Mouse (Mus musculus): ENCODE data around the gene St8sia1. TPM values are rescaled to one million over a fixed set of nuclear protein-coding genes. Genes with fewer than 3 reads are reported as not detected.

St8sia1 gene
- polyA plus RNA-seq, 1 experiment from 2014 or later: 1.1 TPM

DNA sequence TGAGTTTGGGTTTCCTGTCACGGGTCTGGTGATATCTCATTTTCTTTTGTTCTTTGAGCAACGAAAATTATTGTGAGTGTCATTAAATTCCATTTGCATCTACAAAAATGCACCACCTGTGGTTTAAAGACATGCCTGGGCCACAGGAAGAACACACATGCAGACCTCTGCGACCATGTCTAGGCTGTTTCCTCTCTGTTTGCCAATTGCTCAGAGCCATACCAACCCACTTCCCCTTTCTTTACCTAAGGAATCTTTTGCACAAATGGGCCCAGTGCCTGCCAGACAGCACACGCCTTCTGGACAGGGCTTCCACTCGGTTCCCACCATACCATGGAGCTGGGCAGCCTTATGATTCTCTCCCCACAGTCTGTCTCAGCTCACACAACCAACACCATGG, 48.8 kb downstream of the St8sia1 start:
- Histone ChIP-seq H3K36me3 (ENCODE audit: control insufficient read depth, insufficient read depth, low read length) (no peaks in the 10 kb centered on the region), H3K9me3 (ENCODE audit: control insufficient read depth, low read length) (no peaks in the 10 kb centered on the region), H3K4me3 (ENCODE audit: control insufficient read depth in 1 of 2, insufficient read depth in 1 of 2, low read depth in 1 of 2, low read length in 2 of 2) (no peak overlapping the region), H3K27ac (replicated peaks in 1 of 2; ENCODE audit: control insufficient read depth in 1 of 2, insufficient read depth in 1 of 2, low read depth in 2 of 2, low read length in 2 of 2) (no peak overlapping the region), H3K27me3 (ENCODE audit: control insufficient read depth, insufficient read depth, low read length) (no peaks in the 10 kb centered on the region), H3K4me2 (ENCODE audit: low read length) (no peak overlapping the region), H3K9ac (ENCODE audit: low read length) (no peak overlapping the region), H3K4me1 (ENCODE audit: control insufficient read depth in 2 of 2, insufficient read depth in 2 of 2, low read length in 2 of 2) (no peaks in the 10 kb centered on the region)
- 66% methylated on average over 5 of the region's 5 CpGs for WGBS
- no peak for ATAC-seq (ENCODE audit: insufficient number of reproducible peaks, insufficient read depth, low FRiP score, low read depth)

DNA sequence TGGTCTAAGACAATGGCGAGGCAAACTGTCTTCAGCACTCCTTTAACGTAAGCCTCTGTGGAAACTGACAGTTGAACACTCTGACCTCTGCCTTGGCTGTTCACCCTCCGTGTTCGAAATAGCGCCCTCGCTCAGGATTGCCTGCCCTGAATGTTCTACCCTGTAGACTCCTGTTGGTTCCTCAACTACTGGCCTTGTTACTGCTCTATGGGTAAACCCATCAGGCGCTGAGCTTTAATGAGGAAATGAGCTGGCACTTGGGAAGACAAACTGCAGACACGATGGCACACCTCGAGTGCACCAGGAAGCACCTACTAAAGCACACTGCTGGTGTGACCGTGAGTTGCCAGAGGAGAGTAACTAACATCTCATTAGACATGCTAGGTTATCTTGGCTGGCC, 49.6 kb downstream of the St8sia1 start:
- Histone ChIP-seq H3K4me1 (ENCODE audit: control insufficient read depth in 2 of 2, insufficient read depth in 2 of 2, low read length in 2 of 2) (no peaks in the 10 kb centered on the region), H3K27ac (replicated peaks in 1 of 2; ENCODE audit: control insufficient read depth in 1 of 2, insufficient read depth in 1 of 2, low read depth in 2 of 2, low read length in 2 of 2) (no peak overlapping the region), H3K4me3 (ENCODE audit: control insufficient read depth in 1 of 2, insufficient read depth in 1 of 2, low read depth in 1 of 2, low read length in 2 of 2) (no peak overlapping the region), H3K4me2 (ENCODE audit: low read length) (no peak overlapping the region), H3K9me3 (ENCODE audit: control insufficient read depth, low read length) (no peaks in the 10 kb centered on the region), H3K27me3 (ENCODE audit: control insufficient read depth, insufficient read depth, low read length) (no peaks in the 10 kb centered on the region), H3K9ac (ENCODE audit: low read length) (no peak overlapping the region), H3K36me3 (ENCODE audit: control insufficient read depth, insufficient read depth, low read length) (no peaks in the 10 kb centered on the region)
- whole genome bisulfite sequencing: 83% methylated on average over 10 of the region's 10 CpGs
- no peak for ATAC-seq (ENCODE audit: insufficient number of reproducible peaks, insufficient read depth, low FRiP score, low read depth)

DNA sequence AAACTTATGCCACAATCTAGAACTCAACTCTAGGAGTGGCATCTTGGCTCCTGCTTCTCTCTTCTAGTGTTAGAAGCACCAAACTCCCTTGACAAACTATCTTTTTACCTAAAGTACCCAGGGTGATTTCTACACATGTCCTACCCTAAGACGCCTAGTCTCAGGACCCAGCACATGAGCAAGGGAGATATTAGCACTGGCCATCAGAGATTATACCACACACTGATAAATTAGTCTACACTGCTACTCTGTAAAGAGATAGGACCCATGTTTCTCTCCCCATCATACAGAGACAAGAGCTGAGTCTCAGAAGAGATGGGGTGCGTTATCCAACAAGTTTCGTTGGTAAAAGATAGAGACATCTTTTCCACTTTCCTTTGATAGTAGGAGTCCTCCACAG, 53.0 kb downstream of the St8sia1 start:
- no peak for ATAC-seq (ENCODE audit: insufficient number of reproducible peaks, insufficient read depth, low FRiP score, low read depth)
- WGBS: 78% methylated on average over 3 of the region's 3 CpGs
- no peaks in the 10 kb centered on the region for H3K4me1 ChIP-seq (ENCODE audit: control insufficient read depth in 2 of 2, insufficient read depth in 2 of 2, low read length in 2 of 2)

DNA sequence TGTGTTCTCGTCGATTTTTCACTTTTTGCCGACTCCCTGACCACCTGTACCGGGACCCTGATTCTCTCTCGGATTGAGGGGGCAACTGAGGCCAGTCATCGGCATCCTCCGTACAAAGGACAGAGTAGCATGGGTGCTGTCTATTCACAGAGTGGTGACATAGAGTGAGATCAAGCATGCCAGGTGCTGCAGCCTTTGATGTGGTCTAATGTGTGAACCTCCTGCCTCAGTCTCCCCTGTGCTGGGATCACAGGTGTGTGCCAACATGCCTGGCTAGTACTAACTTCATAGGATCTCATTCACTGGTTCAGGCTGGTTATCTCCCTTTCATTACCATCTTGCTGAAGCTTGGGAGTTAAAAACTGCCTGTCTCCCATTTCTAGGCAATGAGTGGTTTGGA, 53.5 kb downstream of the St8sia1 start:
- H3K4me3 ChIP-seq (ENCODE audit: control insufficient read depth in 1 of 2, insufficient read depth in 1 of 2, low read depth in 1 of 2, low read length in 2 of 2): no peak overlapping the region
- no peak overlapping the region for H3K4me2 ChIP-seq (ENCODE audit: low read length)
- H3K4me1 ChIP-seq (ENCODE audit: control insufficient read depth in 2 of 2, insufficient read depth in 2 of 2, low read length in 2 of 2): no peaks in the 10 kb centered on the region
- no peak overlapping the region for H3K27ac ChIP-seq (replicated peaks in 1 of 2; ENCODE audit: control insufficient read depth in 1 of 2, insufficient read depth in 1 of 2, low read depth in 2 of 2, low read length in 2 of 2)
- H3K9me3 ChIP-seq (ENCODE audit: control insufficient read depth, low read length): no peaks in the 10 kb centered on the region
- no peak for ATAC-seq (ENCODE audit: insufficient number of reproducible peaks, insufficient read depth, low FRiP score, low read depth)
- H3K9ac ChIP-seq (ENCODE audit: low read length): no peak overlapping the region
- H3K27me3 ChIP-seq (ENCODE audit: control insufficient read depth, insufficient read depth, low read length): no peaks in the 10 kb centered on the region
- H3K36me3 ChIP-seq (ENCODE audit: control insufficient read depth, insufficient read depth, low read length): no peaks in the 10 kb centered on the region
- WGBS: 91% methylated on average over 7 of the region's 7 CpGs

More for the DNA sequence above, 53.0 kb downstream of the St8sia1 start:
- Histone ChIP-seq H3K9ac (ENCODE audit: low read length) (no peak overlapping the region), H3K36me3 (ENCODE audit: control insufficient read depth, insufficient read depth, low read length) (no peaks in the 10 kb centered on the region), H3K27ac (replicated peaks in 1 of 2; ENCODE audit: control insufficient read depth in 1 of 2, insufficient read depth in 1 of 2, low read depth in 2 of 2, low read length in 2 of 2) (no peak overlapping the region), H3K27me3 (ENCODE audit: control insufficient read depth, insufficient read depth, low read length) (no peaks in the 10 kb centered on the region), H3K4me3 (ENCODE audit: control insufficient read depth in 1 of 2, insufficient read depth in 1 of 2, low read depth in 1 of 2, low read length in 2 of 2) (no peak overlapping the region), H3K9me3 (ENCODE audit: control insufficient read depth, low read length) (no peaks in the 10 kb centered on the region), H3K4me2 (ENCODE audit: low read length) (no peak overlapping the region)

DNA sequence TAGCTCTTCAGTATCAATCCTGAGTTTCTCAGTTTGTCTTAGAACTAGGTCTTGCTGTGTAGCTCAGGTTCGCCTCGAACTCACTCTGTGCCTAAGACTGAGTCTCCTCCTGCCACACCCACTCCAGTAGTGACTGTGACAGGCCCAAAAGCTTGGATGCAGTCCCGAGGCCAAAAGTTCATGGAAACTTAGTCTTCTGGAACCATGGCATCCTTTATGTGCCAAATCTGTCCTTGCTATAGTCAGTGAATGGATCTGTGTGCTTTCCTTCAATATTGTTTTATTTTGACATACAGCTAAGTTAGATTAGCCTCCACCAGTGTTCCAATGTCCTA, 54.5 kb downstream of the St8sia1 start:
- Histone ChIP-seq H3K4me3 (ENCODE audit: control insufficient read depth in 1 of 2, insufficient read depth in 1 of 2, low read depth in 1 of 2, low read length in 2 of 2) (no peak overlapping the region), H3K27me3 (ENCODE audit: control insufficient read depth, insufficient read depth, low read length) (no peaks in the 10 kb centered on the region), H3K36me3 (ENCODE audit: control insufficient read depth, insufficient read depth, low read length) (no peaks in the 10 kb centered on the region), H3K9ac (ENCODE audit: low read length) (no peak overlapping the region), H3K27ac (replicated peaks in 1 of 2; ENCODE audit: control insufficient read depth in 1 of 2, insufficient read depth in 1 of 2, low read depth in 2 of 2, low read length in 2 of 2) (no peak overlapping the region), H3K4me2 (ENCODE audit: low read length) (no peak overlapping the region), H3K9me3 (ENCODE audit: control insufficient read depth, low read length) (no peaks in the 10 kb centered on the region), H3K4me1 (ENCODE audit: control insufficient read depth in 2 of 2, insufficient read depth in 2 of 2, low read length in 2 of 2) (no peaks in the 10 kb centered on the region)
- ATAC-seq (ENCODE audit: insufficient number of reproducible peaks, insufficient read depth, low FRiP score, low read depth): no peak
- WGBS: 71% methylated on average over 3 of the region's 3 CpGs

DNA sequence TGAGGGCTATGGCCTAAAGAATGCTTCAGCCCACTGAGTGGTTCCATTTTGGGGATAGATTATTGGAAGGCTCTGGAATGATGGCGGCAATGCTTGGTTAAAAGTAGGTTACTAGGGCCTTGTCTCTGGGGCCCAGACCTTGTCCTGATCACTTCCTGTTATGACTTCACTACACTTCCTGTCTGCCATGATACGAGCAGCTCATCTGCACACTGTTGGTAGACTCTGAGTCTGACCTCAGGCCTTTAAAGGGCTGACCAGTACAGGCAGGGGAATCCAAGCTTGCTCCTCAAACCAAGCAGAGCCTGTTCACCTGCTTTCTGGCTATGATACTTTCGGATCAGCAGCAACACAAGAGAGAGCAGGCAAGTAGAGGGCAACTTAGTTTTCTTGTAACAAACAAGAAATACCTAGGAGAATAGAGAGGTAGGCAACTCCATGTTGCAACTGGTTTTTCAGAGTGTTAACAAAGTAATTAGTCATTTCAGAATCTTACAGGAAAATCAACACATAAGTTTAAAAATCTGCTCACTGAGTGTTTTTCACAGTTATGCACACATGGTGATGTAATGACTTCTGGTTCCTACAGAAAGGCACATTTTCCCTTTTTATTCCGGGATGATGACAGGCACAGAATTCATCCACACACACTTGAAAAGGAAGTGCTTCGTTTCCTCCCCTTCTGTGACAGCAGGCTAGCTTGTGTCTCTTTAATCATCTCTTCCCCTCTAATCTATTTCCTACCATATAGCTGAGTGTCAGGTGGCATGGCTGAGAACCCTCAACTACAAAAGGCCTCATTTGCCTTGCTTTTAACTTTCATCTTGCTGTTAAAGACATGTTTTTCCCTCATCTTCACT, 55.1 kb downstream of the St8sia1 start:
- no peak overlapping the region for H3K4me2 ChIP-seq (ENCODE audit: low read length)
- no peaks in the 10 kb centered on the region for H3K27me3 ChIP-seq (ENCODE audit: control insufficient read depth, insufficient read depth, low read length)
- H3K4me3 ChIP-seq (ENCODE audit: control insufficient read depth in 1 of 2, insufficient read depth in 1 of 2, low read depth in 1 of 2, low read length in 2 of 2): no peak overlapping the region
- H3K4me1 ChIP-seq (ENCODE audit: control insufficient read depth in 2 of 2, insufficient read depth in 2 of 2, low read length in 2 of 2): no peaks in the 10 kb centered on the region
- 58% methylated on average over 5 of the region's 5 CpGs for WGBS
- no peak for ATAC-seq (ENCODE audit: insufficient number of reproducible peaks, insufficient read depth, low FRiP score, low read depth)
- H3K36me3 ChIP-seq (ENCODE audit: control insufficient read depth, insufficient read depth, low read length): no peaks in the 10 kb centered on the region
- no peak overlapping the region for H3K9ac ChIP-seq (ENCODE audit: low read length)
- no peak overlapping the region for H3K27ac ChIP-seq (replicated peaks in 1 of 2; ENCODE audit: control insufficient read depth in 1 of 2, insufficient read depth in 1 of 2, low read depth in 2 of 2, low read length in 2 of 2)
- H3K9me3 ChIP-seq (ENCODE audit: control insufficient read depth, low read length): no peaks in the 10 kb centered on the region

DNA sequence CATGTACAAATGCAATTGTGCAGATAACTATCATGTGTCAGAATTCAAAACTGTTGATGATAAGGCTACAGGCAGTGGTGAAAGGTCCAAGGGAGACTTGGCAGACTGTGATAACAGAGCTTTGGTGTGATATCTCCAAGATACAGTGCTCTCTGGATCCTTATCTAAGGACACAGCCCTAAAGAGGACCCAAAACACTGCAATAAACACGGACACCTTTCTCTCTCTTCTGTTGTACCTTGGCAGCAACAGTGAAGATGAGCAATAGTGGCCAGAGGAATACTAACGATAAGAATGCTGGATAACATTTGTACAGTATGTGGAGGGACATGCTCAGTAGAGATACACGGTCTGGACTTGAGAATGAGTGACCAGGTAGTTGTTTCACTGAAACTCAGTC, 55.8 kb downstream of the St8sia1 start:
- Histone ChIP-seq H3K4me1 (ENCODE audit: control insufficient read depth in 2 of 2, insufficient read depth in 2 of 2, low read length in 2 of 2) (no peaks in the 10 kb centered on the region), H3K27ac (replicated peaks in 1 of 2; ENCODE audit: control insufficient read depth in 1 of 2, insufficient read depth in 1 of 2, low read depth in 2 of 2, low read length in 2 of 2) (no peak overlapping the region), H3K9ac (ENCODE audit: low read length) (no peak overlapping the region), H3K27me3 (ENCODE audit: control insufficient read depth, insufficient read depth, low read length) (no peaks in the 10 kb centered on the region), H3K4me3 (ENCODE audit: control insufficient read depth in 1 of 2, insufficient read depth in 1 of 2, low read depth in 1 of 2, low read length in 2 of 2) (no peak overlapping the region), H3K4me2 (ENCODE audit: low read length) (no peak overlapping the region), H3K36me3 (ENCODE audit: control insufficient read depth, insufficient read depth, low read length) (no peaks in the 10 kb centered on the region), H3K9me3 (ENCODE audit: control insufficient read depth, low read length) (no peaks in the 10 kb centered on the region)
- 72% methylated on average over 3 of the region's 3 CpGs for WGBS
- ATAC-seq (ENCODE audit: insufficient number of reproducible peaks, insufficient read depth, low FRiP score, low read depth): no peak

DNA sequence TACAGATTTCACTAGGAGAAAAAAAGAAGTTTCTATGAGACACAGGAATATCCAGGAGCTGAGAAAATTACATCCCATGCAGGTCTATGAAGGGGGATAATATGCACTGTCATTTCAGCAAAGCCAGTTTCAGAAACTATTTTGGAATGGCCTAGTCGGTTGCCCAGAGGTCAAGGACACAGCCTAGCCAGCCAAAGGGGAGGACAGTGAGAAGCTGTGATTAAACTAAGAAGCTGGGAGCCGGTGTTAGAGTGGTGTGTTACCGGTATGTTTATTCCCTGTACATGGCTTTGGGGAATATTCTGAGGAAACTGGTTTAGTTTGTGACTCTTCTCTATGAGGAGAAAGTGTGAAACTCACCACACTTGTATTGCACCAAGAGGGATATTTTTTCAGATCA, 68.9 kb downstream of the St8sia1 start:
- no peak overlapping the region for H3K9ac ChIP-seq (ENCODE audit: low read length)
- H3K36me3 ChIP-seq (ENCODE audit: control insufficient read depth, insufficient read depth, low read length): no peaks in the 10 kb centered on the region
- no peak overlapping the region for H3K4me3 ChIP-seq (ENCODE audit: control insufficient read depth in 1 of 2, insufficient read depth in 1 of 2, low read depth in 1 of 2, low read length in 2 of 2)
- WGBS: 56% methylated on average over 3 of the region's 3 CpGs
- no peaks in the 10 kb centered on the region for H3K4me1 ChIP-seq (ENCODE audit: control insufficient read depth in 2 of 2, insufficient read depth in 2 of 2, low read length in 2 of 2)
- no peaks in the 10 kb centered on the region for H3K27me3 ChIP-seq (ENCODE audit: control insufficient read depth, insufficient read depth, low read length)
- ATAC-seq (ENCODE audit: insufficient number of reproducible peaks, insufficient read depth, low FRiP score, low read depth): no peak
- H3K9me3 ChIP-seq (ENCODE audit: control insufficient read depth, low read length): no peaks in the 10 kb centered on the region
- H3K4me2 ChIP-seq (ENCODE audit: low read length): no peak overlapping the region
- no peak overlapping the region for H3K27ac ChIP-seq (replicated peaks in 1 of 2; ENCODE audit: control insufficient read depth in 1 of 2, insufficient read depth in 1 of 2, low read depth in 2 of 2, low read length in 2 of 2)
